Mouse (Mus musculus) myocyte (in vitro differentiated cells): Measurements from ENCODE around the gene Stoml3.

Experiments
- POLR2A ChIP-seq: IDR thresholded peaks from one replicate; pipeline ENCODE4 v1.6.1; 2011; ENCODE audit warnings: low read depth, mild to moderate bottlenecking, control low read depth, moderate library complexity; ENCODE audit not compliant: insufficient read length
- TCF12 ChIP-seq: IDR thresholded peaks from one replicate; pipeline ENCODE4 v1.6.1; 2011; ENCODE audit warnings: mild to moderate bottlenecking, control low read depth; ENCODE audit not compliant: poor library complexity, insufficient read depth, severe bottlenecking
- USF1 ChIP-seq: IDR thresholded peaks from one replicate; pipeline ENCODE4 v1.6.1; 2011; ENCODE audit warnings: low read depth, mild to moderate bottlenecking, control low read depth, moderate library complexity

DNA sequence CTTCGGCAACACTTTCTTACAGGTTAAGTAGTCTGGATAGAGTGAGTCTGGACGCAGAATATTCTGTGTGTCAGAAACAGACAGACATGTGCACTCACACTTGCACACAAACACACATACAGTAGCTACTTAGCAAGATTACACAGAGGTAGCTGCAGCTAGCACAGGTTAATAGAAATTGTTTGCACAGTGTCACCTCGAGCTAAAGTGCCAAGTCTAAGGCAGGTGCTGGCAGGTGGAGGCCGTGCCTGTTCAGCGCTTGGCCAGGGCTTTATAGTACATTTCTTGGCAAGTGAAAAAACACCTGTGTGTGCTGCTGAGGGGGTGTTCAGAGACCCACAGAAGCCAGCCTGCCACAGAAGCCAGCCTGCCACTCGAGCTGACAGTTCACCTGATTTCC is 41.9 kb downstream of the Stoml3 start:
- TF ChIP-seq TCF12 (no peak), USF1 (no peak), POLR2A (no peak)
